24 mouse cellular contexts compared by ENCODE assay signal in the genomic region with DNA sequence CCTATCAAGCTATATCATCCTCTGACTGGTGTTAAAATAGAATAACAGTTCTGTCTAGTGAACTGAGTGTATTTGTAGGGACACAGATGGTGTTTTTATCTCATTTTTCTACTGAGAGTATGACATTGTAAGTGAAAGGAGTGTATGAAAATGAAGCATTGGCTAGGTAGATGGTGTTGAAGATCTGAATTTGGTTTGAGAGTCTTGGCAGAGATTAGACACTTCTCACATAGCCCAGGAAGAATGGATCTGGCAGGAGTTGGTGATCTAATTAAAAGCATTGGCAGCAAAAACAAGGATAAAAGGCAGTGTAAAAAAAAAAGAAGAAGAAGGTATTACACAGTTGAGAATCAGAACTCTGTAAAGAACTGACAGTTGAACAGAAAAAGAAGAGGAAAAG.
DNase-seq lines count a peak whose midpoint lies in the region; ATAC-seq and TF ChIP-seq lines count a peak whose summit lies in the region.
"Had no signal": no experiment of that assay in that cellular context is flagged by ENCODE, and none has a peak within 500 bp of the region (broad histone marks: within the 10 kb centered on the region; RNA-seq: fewer than 3 reads in every experiment).

No protein-coding gene starts in this region.

- peak; percentile 4 to 16 for DNase-seq in cerebellum, postnatal 14 days
- no peak for DNase-seq in cerebellum, postnatal 25 days
- peak; percentile 4 for DNase-seq in hindbrain, postnatal 0 days (ENCODE audit: low spot score)
- peak; percentile 2 for DNase-seq in right cerebral cortex, adult 2 months (ENCODE audit: low spot score in 2 of 2)
- DNase-seq in right cerebral cortex, postnatal 14 days: no peak
- DNase-seq in hindbrain, embryonic 14.5 days (ENCODE audit: low spot score): no peak
- DNase-seq: adrenal gland, postnatal 14 days; cerebellum, adult 11 months; cerebellum, adult 9-11 months; gastrocnemius, adult 2 months; heart, postnatal 36 days; kidney, adult 8-10 months; kidney, postnatal 10 days; liver, postnatal 0 days had no signal

- no peaks in the 10 kb centered on the region for H3K4me1 ChIP-seq in hindbrain, postnatal 0 days (ENCODE audit: insufficient read depth, low read length)
- H3K4me1 ChIP-seq in hindbrain, embryonic 16.5 days (ENCODE audit: control insufficient read depth, insufficient read depth, low read depth, low read length): no peaks in the 10 kb centered on the region
- no peaks in the 10 kb centered on the region for H3K4me1 ChIP-seq in hindbrain, embryonic 14.5 days (replicated peaks; ENCODE audit: control insufficient read depth, insufficient read depth, low read length)
- H3K4me1 ChIP-seq: heart, embryonic 15.5 days; hindbrain, embryonic 13.5 days; intestine, embryonic 15.5 days; midbrain, embryonic 10.5 days had no signal

- H3K27me3 ChIP-seq in hindbrain, postnatal 0 days (ENCODE audit: insufficient read depth, low read length): no peaks in the 10 kb centered on the region
- H3K27me3 ChIP-seq in hindbrain, embryonic 16.5 days (replicated peaks; ENCODE audit: control insufficient read depth, insufficient read depth, low read length): no peaks in the 10 kb centered on the region
- no peaks in the 10 kb centered on the region for H3K27me3 ChIP-seq in hindbrain, embryonic 14.5 days (ENCODE audit: control insufficient read depth, insufficient read depth, low read length)
- H3K27me3 ChIP-seq: heart, embryonic 15.5 days; hindbrain, embryonic 13.5 days; intestine, embryonic 15.5 days had no signal

- H3K36me3 ChIP-seq in hindbrain, postnatal 0 days (ENCODE audit: insufficient read depth, low read length): no peaks in the 10 kb centered on the region
- no peaks in the 10 kb centered on the region for H3K36me3 ChIP-seq in hindbrain, embryonic 16.5 days (ENCODE audit: control insufficient read depth, insufficient read depth, low read length)
- no peaks in the 10 kb centered on the region for H3K36me3 ChIP-seq in hindbrain, embryonic 14.5 days (replicated peaks; ENCODE audit: control insufficient read depth, insufficient read depth)
- H3K36me3 ChIP-seq: heart, embryonic 15.5 days; hindbrain, embryonic 13.5 days; intestine, embryonic 15.5 days; midbrain, embryonic 10.5 days had no signal

- ATAC-seq in hindbrain, postnatal 0 days: no peak
- no peak for ATAC-seq in hindbrain, embryonic 16.5 days
- no peak for ATAC-seq in erythroblast, adult 5-6 weeks (replicated peaks; ENCODE audit: low FRiP score, poor library complexity, severe bottlenecking)
- no peak for ATAC-seq in hindbrain, embryonic 14.5 days (ENCODE audit: low FRiP score)
- ATAC-seq: intestine, embryonic 15.5 days; liver, postnatal 0 days; lung, postnatal 0 days had no signal

- no peak overlapping the region for H3K27ac ChIP-seq in hindbrain, postnatal 0 days
- H3K27ac ChIP-seq in hindbrain, embryonic 16.5 days (ENCODE audit: low read depth, low read length): no peak overlapping the region
- no peak overlapping the region for H3K27ac ChIP-seq in hindbrain, embryonic 14.5 days
- H3K27ac ChIP-seq: gastrocnemius, adult 2 months; heart, embryonic 15.5 days; hindbrain, embryonic 13.5 days; intestine, embryonic 15.5 days; macrophage; midbrain, embryonic 10.5 days; stomach, postnatal 0 days had no signal

- no peak overlapping the region for H3K9ac ChIP-seq in hindbrain, postnatal 0 days (replicated peaks; ENCODE audit: low read length)
- no peak overlapping the region for H3K9ac ChIP-seq in hindbrain, embryonic 16.5 days (ENCODE audit: low read depth, low read length)
- no peak overlapping the region for H3K9ac ChIP-seq in hindbrain, embryonic 14.5 days
- H3K9ac ChIP-seq: heart, embryonic 15.5 days; hindbrain, embryonic 13.5 days; intestine, embryonic 15.5 days; liver, postnatal 0 days had no signal

- H3K4me2 ChIP-seq in hindbrain, postnatal 0 days (ENCODE audit: low read depth, low read length): no peak overlapping the region
- H3K4me2 ChIP-seq in hindbrain, embryonic 16.5 days (ENCODE audit: low read length): no peak overlapping the region
- H3K4me2 ChIP-seq in hindbrain, embryonic 14.5 days (replicated peaks): no peak overlapping the region
- H3K4me2 ChIP-seq: heart, embryonic 15.5 days; hindbrain, embryonic 13.5 days; intestine, embryonic 15.5 days; liver, embryonic 11.5 days had no signal

- no peak overlapping the region for H3K4me3 ChIP-seq in hindbrain, postnatal 0 days (ENCODE audit: low read length)
- H3K4me3 ChIP-seq in hindbrain, embryonic 16.5 days (ENCODE audit: low read length): no peak overlapping the region
- no peak overlapping the region for H3K4me3 ChIP-seq in hindbrain, embryonic 14.5 days (replicated peaks; ENCODE audit: low read length)
- H3K4me3 ChIP-seq: gastrocnemius, adult 2 months; heart, embryonic 15.5 days; hindbrain, embryonic 13.5 days; intestine, embryonic 15.5 days; midbrain, embryonic 10.5 days had no signal

- no peak for TF ChIP-seq CTCF in hindbrain, postnatal 0 days (IDR thresholded peaks at IDR 0.05; ENCODE audit: low read depth)

- H3K9me3 ChIP-seq in hindbrain, postnatal 0 days (ENCODE audit: low read length): no peaks in the 10 kb centered on the region
- no peaks in the 10 kb centered on the region for H3K9me3 ChIP-seq in hindbrain, embryonic 16.5 days (ENCODE audit: control insufficient read depth, low read length)
- H3K9me3 ChIP-seq in hindbrain, embryonic 14.5 days (ENCODE audit: control insufficient read depth, low read length): no peaks in the 10 kb centered on the region
- H3K9me3 ChIP-seq: heart, embryonic 15.5 days; hindbrain, embryonic 13.5 days; intestine, embryonic 15.5 days; midbrain, embryonic 10.5 days had no signal

Comparison
In these comparisons a context has a peak if more than half of its experiments do, and no peak if none do; other contexts are left out.
1. DNase-seq: peak in cerebellum, postnatal 14 days (2 of 2), hindbrain, postnatal 0 days (single experiment) and right cerebral cortex, adult 2 months (2 of 2); none in cerebellum, postnatal 25 days (0 of 2), right cerebral cortex, postnatal 14 days (single experiment) and hindbrain, embryonic 14.5 days (single experiment).